ENCODE assay signal across 8 mouse cellular contexts in the genomic region with DNA sequence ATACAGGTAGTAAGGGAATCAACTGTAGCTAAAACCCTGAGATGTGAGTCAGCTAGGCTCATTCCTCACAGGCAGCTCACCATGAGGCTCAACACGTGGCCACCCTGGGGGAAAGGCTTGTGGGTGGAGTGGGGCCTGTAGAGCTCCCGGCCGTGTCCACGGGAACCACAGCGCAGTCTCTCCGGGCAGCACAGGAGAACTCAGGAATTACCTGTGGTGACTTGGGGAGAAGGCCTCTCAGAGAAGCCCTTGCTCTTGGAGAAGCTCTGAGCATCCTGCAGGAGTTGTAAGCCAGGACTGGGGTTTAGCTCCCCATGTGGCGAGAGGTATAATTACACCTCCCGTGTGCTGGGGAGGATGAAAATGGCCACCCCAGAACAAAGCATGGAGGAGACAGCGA. TPM values are rescaled to one million over a fixed set of nuclear protein-coding genes. Genes with fewer than 3 reads are reported as not detected.
DNase-seq lines count a peak whose midpoint lies in the region; ATAC-seq and TF ChIP-seq lines count a peak whose summit lies in the region.

No protein-coding gene starts in this region.

- 30% methylated on average over 9 of the region's 9 CpGs for WGBS in neural tube, embryonic 15.5 days
- WGBS in stomach, postnatal 0 days: 23% methylated on average over 9 of the region's 9 CpGs

- H3K9ac ChIP-seq in neural tube, embryonic 15.5 days (replicated peaks): no peak overlapping the region
- H3K9ac ChIP-seq in stomach, postnatal 0 days (ENCODE audit: low read length): 0 out of 2 replicates have a peak overlapping the region, but pooled peaks have one; percentile 13

- POLR2A ChIA-PET in Patski (lab: Charles Lee): interaction anchor here (2.1 to 5.7 kb wide), 2 partner anchors 12 to 24 kb away, joined by 6 to 55 read pairs; partner anchors contain the start of gene Gadd45b

- H3K27me3 ChIP-seq in neural tube, embryonic 15.5 days (replicated peaks): peaks cover 3% of the 10 kb centered on the region; the same call in 1 of the 2 replicates
- H3K27me3 ChIP-seq in Patski: no peaks in the 10 kb centered on the region
- no peaks in the 10 kb centered on the region for H3K27me3 ChIP-seq in stomach, postnatal 0 days (ENCODE audit: control insufficient read depth, insufficient read depth, low read length)

- CTCF ChIA-PET in Patski (lab: Charles Lee): interaction anchor here (0.8 to 3.0 kb wide), 18 partner anchors 9 to 39 kb away, joined by 3 to 18 read pairs (median 4); partner anchors contain the start of gene Gadd45b

- no peak overlapping the region for H3K4me2 ChIP-seq in neural tube, embryonic 15.5 days
- H3K4me2 ChIP-seq in stomach, postnatal 0 days (replicated peaks; ENCODE audit: low read depth): no peak overlapping the region

- H3K27ac ChIP-seq in neural tube, embryonic 15.5 days (replicated peaks): no peak overlapping the region
- peak overlapping the region; percentile 89 for H3K27ac ChIP-seq in stomach, postnatal 0 days (replicated peaks)

- TF ChIP-seq CTCF in Patski (IDR thresholded peaks at IDR 0.05): no peak
- peak; percentile 90 for TF ChIP-seq CTCF in stomach, postnatal 0 days (IDR thresholded peaks at IDR 0.05; ENCODE audit: low read depth)

- no peaks in the 10 kb centered on the region for H3K9me3 ChIP-seq in neural tube, embryonic 15.5 days (replicated peaks)
- H3K9me3 ChIP-seq in stomach, postnatal 0 days (ENCODE audit: control insufficient read depth, low read length): no peaks in the 10 kb centered on the region

- no peaks in the 10 kb centered on the region for H3K36me3 ChIP-seq in neural tube, embryonic 15.5 days
- H3K36me3 ChIP-seq in stomach, postnatal 0 days (ENCODE audit: control insufficient read depth, insufficient read depth, low read length): no peaks in the 10 kb centered on the region

- no peak for ATAC-seq in neural tube, embryonic 15.5 days (ENCODE audit: low FRiP score)
- ATAC-seq in Patski: peak; percentile 86
- ATAC-seq in common myeloid progenitor, adult 5-6 weeks (replicated peaks; ENCODE audit: low read depth, poor library complexity, severe bottlenecking): peak; percentile 89
- ATAC-seq in granulocyte monocyte progenitor cell, adult 5-6 weeks (replicated peaks; ENCODE audit: poor library complexity, severe bottlenecking): peak; percentile 75
- ATAC-seq in megakaryocyte, adult 5-6 weeks (ENCODE audit: poor library complexity, severe bottlenecking): peak; percentile 94
- peak; percentile 33; the same call in 1 of the 2 replicates for ATAC-seq in stomach, postnatal 0 days (ENCODE audit: low FRiP score, low TSS enrichment)

- no peak for TF ChIP-seq EP300 in stomach, postnatal 0 days (optimal IDR thresholded peaks at IDR 0.05)

- in situ Hi-C loops in Patski (cut with MboI; ENCODE audit: low pct_unique_long_range_greater_than_20kb): no loop called here

- no peak overlapping the region for H3K4me3 ChIP-seq in neural tube, embryonic 15.5 days (replicated peaks)
- H3K4me3 ChIP-seq in stomach, postnatal 0 days (ENCODE audit: low read depth, low read length): no peak overlapping the region

- H3K4me1 ChIP-seq in neural tube, embryonic 15.5 days: peaks cover 17% of the 10 kb centered on the region; the same call in 1 of the 2 replicates
- H3K4me1 ChIP-seq in stomach, postnatal 0 days (replicated peaks; ENCODE audit: control insufficient read depth, insufficient read depth): peaks cover 10% of the 10 kb centered on the region

- DNase-seq in neural tube, embryonic 10.5 days (ENCODE audit: extremely low spot score, low spot score): peak; percentile 63
- no peak for DNase-seq in Patski (ENCODE audit: low read depth, low spot score)
- peak; percentile 76 for DNase-seq in kidney, postnatal 10 days
- peak; percentile 76 for DNase-seq in stomach, postnatal 0 days (ENCODE audit: low spot score)

RNA-seq across cellular contexts. Expression of gene Gadd45b, which starts 25.7 kb away (rescaled TPM):
- polyA plus RNA-seq in neural tube, embryonic 15.5 days (2015; fragmentation: Nextera tagmentation; extraction: Ambion mirVana): 9.0 and 11.1 TPM in 2 replicates
- 53.8 TPM for polyA plus RNA-seq in Patski (2021)
- total RNA-seq in common myeloid progenitor, adult 5-6 weeks (2017): 6.9 and 7.5 TPM in 2 replicates
- 20.1 and 21.5 TPM in 2 replicates for total RNA-seq in granulocyte monocyte progenitor cell, adult 5-6 weeks (2014; fragmentation: Nextera tagmentation)
- total RNA-seq in granulocyte monocyte progenitor cell, adult 5-6 weeks (2017): 25.6 and 27.6 TPM in 2 replicates
- 11.0 and 12.9 TPM in 2 replicates for total RNA-seq in megakaryocyte, adult 5-6 weeks (2015)
- 9.4 and 20.3 TPM in 2 replicates for total RNA-seq in megakaryocyte, adult 5-6 weeks (2017)
- 59.5 and 62.2 TPM in 2 replicates for polyA plus RNA-seq in stomach, postnatal 0 days (2015; fragmentation: Nextera tagmentation; extraction: Ambion mirVana)

RNA-seq across cellular contexts. Expression of gene Lmnb2, which starts 37.5 kb away (rescaled TPM):
- 39.0 and 39.9 TPM in 2 replicates for polyA plus RNA-seq in neural tube, embryonic 15.5 days (2015; fragmentation: Nextera tagmentation; extraction: Ambion mirVana)
- polyA plus RNA-seq in Patski (2021): 24.7 TPM
- 44.0 and 46.6 TPM in 2 replicates for total RNA-seq in common myeloid progenitor, adult 5-6 weeks (2017)
- total RNA-seq in granulocyte monocyte progenitor cell, adult 5-6 weeks (2014; fragmentation: Nextera tagmentation): 24.9 and 35.1 TPM in 2 replicates
- 56.2 and 62.8 TPM in 2 replicates for total RNA-seq in granulocyte monocyte progenitor cell, adult 5-6 weeks (2017)
- total RNA-seq in megakaryocyte, adult 5-6 weeks (2015): 7.7 and 9.5 TPM in 2 replicates
- total RNA-seq in megakaryocyte, adult 5-6 weeks (2017): 35.2 and 35.8 TPM in 2 replicates
- polyA plus RNA-seq in stomach, postnatal 0 days (2015; fragmentation: Nextera tagmentation; extraction: Ambion mirVana): 12.0 and 12.4 TPM in 2 replicates

RNA-seq across cellular contexts. Expression of gene Timm13, which starts 54.8 kb away (rescaled TPM):
- polyA plus RNA-seq in neural tube, embryonic 15.5 days (2015; fragmentation: Nextera tagmentation; extraction: Ambion mirVana): 333 and 359 TPM in 2 replicates
- 253 TPM for polyA plus RNA-seq in Patski (2021)
- 40.2 and 52.3 TPM in 2 replicates for total RNA-seq in common myeloid progenitor, adult 5-6 weeks (2017)
- 145 and 158 TPM in 2 replicates for total RNA-seq in granulocyte monocyte progenitor cell, adult 5-6 weeks (2014; fragmentation: Nextera tagmentation)
- total RNA-seq in granulocyte monocyte progenitor cell, adult 5-6 weeks (2017): 38.2 and 50.4 TPM in 2 replicates
- total RNA-seq in megakaryocyte, adult 5-6 weeks (2015): 60.1 and 74.7 TPM in 2 replicates
- 31.8 and 44.9 TPM in 2 replicates for total RNA-seq in megakaryocyte, adult 5-6 weeks (2017)
- 292 and 304 TPM in 2 replicates for polyA plus RNA-seq in stomach, postnatal 0 days (2015; fragmentation: Nextera tagmentation; extraction: Ambion mirVana)

RNA-seq across cellular contexts. Expression of gene Gng7, which starts 59.2 kb away (rescaled TPM):
- 22.8 and 24.9 TPM in 2 replicates for polyA plus RNA-seq in neural tube, embryonic 15.5 days (2015; fragmentation: Nextera tagmentation; extraction: Ambion mirVana)
- 7.2 TPM for polyA plus RNA-seq in Patski (2021)
- total RNA-seq in common myeloid progenitor, adult 5-6 weeks (2017): 0.18 and 2.2 TPM in 2 replicates
- 0.30 and 1.5 TPM in 2 replicates for total RNA-seq in granulocyte monocyte progenitor cell, adult 5-6 weeks (2014; fragmentation: Nextera tagmentation)
- total RNA-seq in granulocyte monocyte progenitor cell, adult 5-6 weeks (2017): 0.09 and 0.46 TPM in 2 replicates
- total RNA-seq in megakaryocyte, adult 5-6 weeks (2015): 0.11 TPM in 1 of 2 replicates, not detected in the other
- 0.26 TPM in 1 of 2 replicates, not detected in the other for total RNA-seq in megakaryocyte, adult 5-6 weeks (2017)
- 1.3 and 1.8 TPM in 2 replicates for polyA plus RNA-seq in stomach, postnatal 0 days (2015; fragmentation: Nextera tagmentation; extraction: Ambion mirVana)
